Mouse (Mus musculus) limb, embryonic 12.5 days (tissue): ENCODE results near the gene Pmepa1. TPM values are rescaled to one million over a fixed set of nuclear protein-coding genes. Genes with fewer than 3 reads are reported as not detected.

Experiments
- ATAC-seq: fragments of 200-750 bp; cut with Nextera tagmentation; 2 replicates; pipeline ENCODE4 v1.8.0; 2017; ENCODE audit warnings: low read depth, moderate TSS enrichment; ENCODE audit not compliant: insufficient number of reproducible peaks, insufficient read depth, low FRiP score, low TSS enrichment
- H3K27ac ChIP-seq: fragments of 300-500 bp; sonication (generic); 2 replicates; pipeline ENCODE4 v1.5.1; 2016; ENCODE audit warnings: mild to moderate bottlenecking, moderate library complexity
- H3K27me3 ChIP-seq: fragments of 300-500 bp; sonication (generic); 2 replicates; pipeline ENCODE4 v1.6.1; 2016; ENCODE audit warnings: mild to moderate bottlenecking, moderate library complexity
- H3K36me3 ChIP-seq: fragments of 300-500 bp; sonication (generic); 2 replicates; pipeline ENCODE4 v1.6.1; 2016; ENCODE audit warnings: mild to moderate bottlenecking, moderate library complexity
- H3K4me1 ChIP-seq: fragments of 300-500 bp; sonication (generic); replicated peaks from 2 replicates; pipeline ENCODE4 v1.6.1; 2016
- H3K4me2 ChIP-seq: fragments of 300-500 bp; sonication (generic); 2 replicates; pipeline ENCODE4 v1.6.1; 2016; ENCODE audit warnings: mild to moderate bottlenecking, moderate library complexity
- H3K4me3 ChIP-seq: fragments of 300-500 bp; sonication (generic); replicated peaks from 2 replicates; pipeline ENCODE4 v1.5.1; 2016; ENCODE audit warnings: mild to moderate bottlenecking
- H3K9ac ChIP-seq: fragments of 300-500 bp; sonication (generic); replicated peaks from 2 replicates; pipeline ENCODE4 v1.6.1; 2016; ENCODE audit warnings: mild to moderate bottlenecking, moderate library complexity
- H3K9me3 ChIP-seq: fragments of 300-500 bp; sonication (generic); 2 replicates; pipeline ENCODE4 v1.6.1; 2016; ENCODE audit warnings: mild to moderate bottlenecking, moderate library complexity
- WGBS: fragments of 180-500 bp; shearing (Covaris S2); methylation state at CpG from one replicate; pipeline ENCODE4 v1.1.7; 2016; 5-methylcytosine and 5-hydroxymethylcytosine counted together
- polyA plus RNA-seq: library from polyadenylated mRNA; unstranded; fragments of >200 nt; fragmentation: Nextera tagmentation; extraction: Ambion mirVana; gene quantifications from 2 replicates; pipeline ENCODE4 v1.2.1, GENCODE M21; 2016

Pmepa1 gene
- polyA plus RNA-seq, 1 experiment from 2014 or later, result 4.0 TPM

DNA sequence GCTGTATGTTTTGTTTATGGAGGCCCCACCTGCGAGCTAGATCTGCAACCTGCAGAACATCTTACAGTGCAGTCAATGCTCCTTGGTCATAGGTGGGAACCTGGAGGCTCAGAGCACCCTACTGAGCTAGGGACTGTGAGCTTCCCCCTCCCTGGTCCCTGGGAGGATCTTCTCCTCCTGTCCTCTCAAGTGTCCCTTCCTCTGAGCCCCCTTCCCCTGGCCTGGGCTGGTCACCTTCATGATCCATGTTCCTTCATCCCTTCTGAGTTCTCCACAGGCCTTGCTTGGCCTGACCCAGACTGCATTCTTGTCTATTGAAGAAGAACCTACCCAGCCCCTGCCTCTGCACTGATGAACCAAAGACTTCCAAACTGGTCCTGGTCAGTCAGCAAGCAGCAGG, 101.8 kb downstream of the Pmepa1 start:
- H3K4me3 ChIP-seq, result 0 out of 2 replicates have a peak overlapping the region, but pooled peaks have one; percentile 12
- no peaks in the 10 kb centered on the region for H3K36me3 ChIP-seq
- H3K27ac ChIP-seq, result peak overlapping the region; percentile 94
- H3K9ac ChIP-seq, result no peak overlapping the region
- 0 out of 2 replicates have a peak, but pooled peaks cover 4% of the 10 kb centered on the region for H3K9me3 ChIP-seq
- peak overlapping the region; percentile 51 for H3K4me2 ChIP-seq
- peaks cover 33% of the 10 kb centered on the region for H3K27me3 ChIP-seq
- 63% methylated on average over 1 of the region's 1 CpGs for WGBS
- ATAC-seq, result no peak
- peaks cover 44% of the 10 kb centered on the region for H3K4me1 ChIP-seq

Other genes starting within 250 kb of the Pmepa1 start
- 0.13 TPM in 2 replicates for gene Ctcfl, start 157.0 kb downstream of the Pmepa1 start, polyA plus RNA-seq
- 0.08 TPM in 1 of 2 replicates, not detected in the other for gene Pck1, start 123.5 kb downstream of the Pmepa1 start, polyA plus RNA-seq
- gene Zbp1, start 57.6 kb downstream of the Pmepa1 start, polyA plus RNA-seq, result not detected in 2 replicates
- not detected in 2 replicates for gene 1700021F07Rik, start 246.1 kb upstream of the Pmepa1 start, polyA plus RNA-seq